Mouse (Mus musculus) liver, embryonic 15.5 days (tissue): ENCODE data around the gene Pgbd1. TPM values are rescaled to one million over a fixed set of nuclear protein-coding genes. Genes with fewer than 3 reads are reported as not detected.
A peak's percentile ranks its signal among the peaks of the same experiment; 100 is the strongest.
"Not testable (repeated sequence)": the region's sequence is repeated elsewhere in the genome, so short reads cannot be mapped to it uniquely, and the experiment has no call there.

ENCODE experiments used
- ATAC-seq: fragments of 200-750 bp; cut with Nextera tagmentation; 2 replicates; pipeline ENCODE4 v1.8.0; 2017; ENCODE audit warnings: moderate number of reproducible peaks, mild to moderate bottlenecking, moderate library complexity; ENCODE audit not compliant: insufficient read depth
- H3K27ac ChIP-seq: fragments of 300-500 bp; sonication (generic); replicated peaks from 2 replicates; pipeline ENCODE4 v1.5.1; 2015; ENCODE audit warnings: mild to moderate bottlenecking, inconsistent platforms
- H3K27me3 ChIP-seq: fragments of 300-500 bp; sonication (generic); 2 replicates; pipeline ENCODE4 v1.6.1; 2015; ENCODE audit warnings: mild to moderate bottlenecking, inconsistent platforms
- H3K36me3 ChIP-seq: fragments of 300-500 bp; sonication (generic); replicated peaks from 2 replicates; pipeline ENCODE4 v1.6.1; 2015; ENCODE audit warnings: moderate library complexity, mild to moderate bottlenecking, inconsistent platforms
- H3K4me1 ChIP-seq: fragments of 300-500 bp; sonication (generic); replicated peaks from 2 replicates; pipeline ENCODE4 v1.6.1; 2015; ENCODE audit warnings: inconsistent platforms
- H3K4me2 ChIP-seq: fragments of 300-500 bp; sonication (generic); 2 replicates; pipeline ENCODE4 v1.6.1; 2015; ENCODE audit warnings: moderate library complexity, mild to moderate bottlenecking, inconsistent platforms
- H3K4me3 ChIP-seq: fragments of 300-500 bp; sonication (generic); replicated peaks from 2 replicates; pipeline ENCODE4 v1.5.1; 2015; ENCODE audit warnings: mild to moderate bottlenecking, inconsistent platforms
- H3K9ac ChIP-seq: fragments of 300-500 bp; sonication (generic); 2 replicates; pipeline ENCODE4 v1.6.1; 2015; ENCODE audit warnings: moderate library complexity, mild to moderate bottlenecking, inconsistent platforms
- H3K9me3 ChIP-seq: fragments of 300-500 bp; sonication (generic); replicated peaks from 2 replicates; pipeline ENCODE4 v1.6.1; 2016; ENCODE audit warnings: inconsistent platforms
- WGBS: fragments of 180-500 bp; shearing (Covaris S2); methylation state at CpG from one replicate; pipeline ENCODE4 v1.1.7; 2015; ENCODE audit warnings: mixed read lengths; ENCODE audit not compliant: insufficient replicate concordance; 5-methylcytosine and 5-hydroxymethylcytosine counted together
- polyA plus RNA-seq: library from polyadenylated mRNA; unstranded; fragments of >200 nt; fragmentation: Nextera tagmentation; extraction: Ambion mirVana; gene quantifications from 2 replicates; pipeline ENCODE4 v1.2.1, GENCODE M21; 2015

Pgbd1 gene
- polyA plus RNA-seq = 1.0 and 1.2 TPM in 2 replicates

DNA sequence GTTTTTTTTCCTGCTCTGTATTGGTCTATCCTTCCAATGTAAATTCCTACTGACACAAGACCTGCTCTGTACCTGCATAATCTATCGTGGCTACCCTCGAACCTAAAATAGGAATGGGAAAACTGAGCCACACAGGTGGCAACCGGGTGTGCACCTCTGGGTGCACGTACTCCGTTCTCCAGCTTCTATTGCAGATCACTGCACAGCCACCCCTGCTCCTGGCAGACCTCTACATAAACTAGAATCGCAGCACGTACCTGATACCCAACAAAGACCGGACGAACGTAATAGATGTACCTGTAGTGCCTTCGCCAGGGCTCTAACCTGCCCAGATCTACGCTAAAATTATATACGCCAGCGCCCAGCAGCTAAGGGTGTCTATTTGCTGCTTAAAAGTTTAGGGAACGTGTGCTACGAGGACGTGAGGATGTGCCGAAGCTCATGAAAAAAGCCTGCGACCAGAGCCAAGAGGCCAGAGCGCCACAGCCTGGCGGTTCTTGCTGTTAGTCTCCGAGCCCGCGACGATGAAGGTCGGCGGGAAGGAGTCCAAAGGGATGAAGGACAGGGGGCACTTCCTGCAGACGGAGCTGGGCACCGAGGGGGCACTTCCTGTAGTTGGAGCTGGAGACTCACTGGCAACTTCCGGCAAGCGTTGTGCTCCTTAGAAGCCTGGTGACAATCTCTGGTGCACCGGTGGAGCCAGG lies at the start of gene Pgbd1:
Gene Pgbd1 (minus strand): TSS at position 556 of the 704 bp plus-strand sequence.
- Histone ChIP-seq H3K36me3 (peaks cover 24% of the 10 kb centered on the region), H3K9me3 (no peaks in the 10 kb centered on the region), H3K4me2 (peak within 1 kb of the TSS; percentile 83), H3K9ac (peak within 1 kb of the TSS; percentile 73), H3K27me3 (no peaks in the 10 kb centered on the region), H3K27ac (peak within 1 kb of the TSS; percentile 82), H3K4me1 (peaks cover 20% of the 10 kb centered on the region), H3K4me3 (peak within 1 kb of the TSS; percentile 70)
- peak; percentile 84 for ATAC-seq
- under 1% methylated on average over 32 of the region's 32 CpGs for WGBS

DNA sequence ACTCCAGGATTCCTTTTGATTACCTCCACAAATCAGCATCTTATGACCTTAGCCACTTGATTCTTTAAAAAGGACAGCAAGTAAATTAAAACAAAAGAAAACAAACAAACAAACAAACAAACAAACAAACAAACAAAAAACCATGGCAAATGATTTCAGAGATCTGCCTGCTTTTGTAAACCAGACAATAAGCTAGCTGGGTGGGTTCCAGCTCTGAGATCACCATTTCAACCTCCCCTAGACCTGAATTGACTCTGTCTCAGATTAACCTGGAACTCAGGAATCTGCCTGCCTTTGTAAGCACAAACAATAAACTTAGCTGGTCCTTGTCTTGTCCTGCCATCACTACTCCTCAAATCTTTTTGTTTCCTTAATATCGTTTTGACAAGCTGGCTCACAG lies 46.0 kb upstream of the Pgbd1 start:
- H3K9ac ChIP-seq = no peak overlapping the region
- H3K27ac ChIP-seq = no peak overlapping the region
- H3K9me3 ChIP-seq = no peaks in the 10 kb centered on the region
- H3K4me2 ChIP-seq = no peak overlapping the region
- H3K4me1 ChIP-seq = no peaks in the 10 kb centered on the region
- H3K27me3 ChIP-seq = no peaks in the 10 kb centered on the region
- H3K4me3 ChIP-seq = no peak overlapping the region
- 64% methylated on average over 1 of the region's 1 CpGs for WGBS
- H3K36me3 ChIP-seq = no peaks in the 10 kb centered on the region
- ATAC-seq = no peak

DNA sequence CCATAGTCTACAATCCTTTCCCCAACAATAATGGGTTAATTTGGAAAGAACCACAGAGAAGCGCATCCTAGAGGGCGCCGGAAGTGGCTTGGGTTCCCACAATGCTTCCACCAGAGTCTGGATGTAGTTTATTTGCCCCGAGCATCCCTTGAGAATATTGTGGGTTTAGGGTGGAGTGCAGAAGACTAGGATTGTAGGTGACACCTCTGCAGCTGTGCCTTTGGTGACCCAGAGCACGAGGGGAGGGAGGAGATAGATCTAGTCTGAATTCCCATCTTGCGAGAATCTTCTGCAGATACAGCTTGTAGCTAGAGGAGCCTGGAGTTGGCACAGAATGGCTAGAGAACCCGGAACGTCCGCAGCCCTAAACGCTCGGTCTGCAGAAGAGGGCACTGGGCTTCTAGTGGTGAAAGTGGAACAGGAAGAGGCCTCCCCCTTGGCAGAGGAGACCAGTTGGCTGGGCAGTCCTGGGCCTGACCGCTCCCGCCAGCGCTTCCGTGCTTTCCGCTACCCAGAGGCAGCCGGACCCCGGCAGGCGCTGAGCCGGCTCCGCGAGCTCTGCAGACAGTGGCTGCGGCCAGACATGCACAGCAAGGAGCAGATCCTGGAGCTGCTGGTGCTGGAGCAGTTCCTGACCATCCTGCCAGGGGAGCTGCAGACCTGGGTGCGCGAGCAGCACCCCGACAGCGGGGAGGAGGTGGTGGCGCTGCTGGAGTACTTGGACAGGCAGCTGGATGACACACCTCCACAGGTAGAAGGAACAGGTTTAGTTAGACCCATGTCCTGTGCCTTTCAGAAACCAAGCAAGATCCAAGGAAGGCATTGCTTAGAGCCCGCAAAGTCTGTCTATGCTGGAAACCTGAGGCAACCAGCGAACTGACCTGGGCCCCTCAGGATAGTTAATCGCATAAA lies 38.2 kb upstream of the Pgbd1 start, which contains the start of the genes Zkscan4 and Gm10065:
Gene Zkscan4 (plus strand): TSS at position 149 of the 912 bp plus-strand sequence.
Gene Gm10065 (minus strand): TSS at position 683 of the 912 bp plus-strand sequence.
- not testable (repeated sequence) for H3K9me3 ChIP-seq, H3K27ac ChIP-seq, H3K4me1 ChIP-seq, H3K36me3 ChIP-seq, H3K9ac ChIP-seq
- Histone ChIP-seq H3K4me3 (peak within 1 kb of the TSS; percentile 52), H3K27me3 (peaks cover 29% of the 10 kb centered on the region), H3K4me2 (peak within 1 kb of the TSS; percentile 67)
- WGBS = 4% methylated on average over 31 of the region's 31 CpGs
- peak; percentile 61 for ATAC-seq

DNA sequence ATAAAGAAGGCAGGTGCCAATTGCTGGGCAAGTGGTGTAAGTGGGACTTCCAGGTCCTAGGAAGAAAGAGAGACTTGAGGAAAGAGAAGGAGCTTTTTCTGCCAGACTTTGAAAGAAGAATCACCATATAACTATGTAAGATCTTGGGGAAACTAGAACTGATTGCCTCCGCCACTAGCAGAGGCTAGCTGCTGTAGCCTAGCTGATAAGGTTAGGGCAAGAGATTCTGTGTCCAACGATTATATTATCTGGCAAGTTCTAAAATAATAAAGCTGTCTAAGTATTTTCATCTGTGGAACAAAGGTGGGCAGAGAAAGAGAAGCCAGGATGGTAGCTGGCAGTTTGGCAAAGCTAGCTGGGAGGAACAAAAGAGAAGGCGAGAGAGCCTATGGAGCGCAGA lies 31.6 kb upstream of the Pgbd1 start:
- Histone ChIP-seq H3K36me3 (no peaks in the 10 kb centered on the region), H3K4me1 (peaks cover 24% of the 10 kb centered on the region), H3K9me3 (no peaks in the 10 kb centered on the region), H3K27me3 (peaks cover 24% of the 10 kb centered on the region), H3K4me2 (no peak overlapping the region), H3K4me3 (no peak overlapping the region), H3K9ac (no peak overlapping the region), H3K27ac (no peak overlapping the region)
- 26% methylated on average over 4 of the region's 4 CpGs for WGBS
- no peak for ATAC-seq

DNA sequence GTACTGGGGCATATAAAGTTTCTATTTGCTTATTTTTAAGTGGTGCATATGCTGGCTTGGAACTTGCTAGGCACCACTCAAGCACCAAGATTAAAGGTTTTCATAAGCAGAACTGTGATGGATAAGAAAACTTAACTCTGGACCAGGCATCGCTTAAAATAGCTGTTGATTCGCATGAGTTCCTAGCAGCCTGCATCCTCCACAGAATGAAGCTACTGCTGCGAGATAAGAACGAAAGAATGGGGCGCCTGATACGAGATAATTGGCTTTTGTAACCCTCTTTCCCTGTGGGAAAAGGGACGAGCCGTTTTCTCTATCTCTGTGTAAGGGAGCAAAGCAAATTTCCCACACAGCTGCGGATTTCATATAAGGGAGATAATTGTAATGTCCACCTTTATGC lies 28.2 kb upstream of the Pgbd1 start:
- Histone ChIP-seq H3K36me3 (no peaks in the 10 kb centered on the region), H3K9me3 (no peaks in the 10 kb centered on the region), H3K4me2 (peak overlapping the region; percentile 93), H3K4me1 (peaks cover 27% of the 10 kb centered on the region), H3K9ac (0 out of 2 replicates have a peak overlapping the region, but pooled peaks have one; percentile 75), H3K27ac (no peak overlapping the region), H3K4me3 (0 out of 2 replicates have a peak overlapping the region, but pooled peaks have one; percentile 69), H3K27me3 (peaks cover 44% of the 10 kb centered on the region)
- no peak for ATAC-seq
- WGBS = 6% methylated on average over 9 of the region's 9 CpGs

DNA sequence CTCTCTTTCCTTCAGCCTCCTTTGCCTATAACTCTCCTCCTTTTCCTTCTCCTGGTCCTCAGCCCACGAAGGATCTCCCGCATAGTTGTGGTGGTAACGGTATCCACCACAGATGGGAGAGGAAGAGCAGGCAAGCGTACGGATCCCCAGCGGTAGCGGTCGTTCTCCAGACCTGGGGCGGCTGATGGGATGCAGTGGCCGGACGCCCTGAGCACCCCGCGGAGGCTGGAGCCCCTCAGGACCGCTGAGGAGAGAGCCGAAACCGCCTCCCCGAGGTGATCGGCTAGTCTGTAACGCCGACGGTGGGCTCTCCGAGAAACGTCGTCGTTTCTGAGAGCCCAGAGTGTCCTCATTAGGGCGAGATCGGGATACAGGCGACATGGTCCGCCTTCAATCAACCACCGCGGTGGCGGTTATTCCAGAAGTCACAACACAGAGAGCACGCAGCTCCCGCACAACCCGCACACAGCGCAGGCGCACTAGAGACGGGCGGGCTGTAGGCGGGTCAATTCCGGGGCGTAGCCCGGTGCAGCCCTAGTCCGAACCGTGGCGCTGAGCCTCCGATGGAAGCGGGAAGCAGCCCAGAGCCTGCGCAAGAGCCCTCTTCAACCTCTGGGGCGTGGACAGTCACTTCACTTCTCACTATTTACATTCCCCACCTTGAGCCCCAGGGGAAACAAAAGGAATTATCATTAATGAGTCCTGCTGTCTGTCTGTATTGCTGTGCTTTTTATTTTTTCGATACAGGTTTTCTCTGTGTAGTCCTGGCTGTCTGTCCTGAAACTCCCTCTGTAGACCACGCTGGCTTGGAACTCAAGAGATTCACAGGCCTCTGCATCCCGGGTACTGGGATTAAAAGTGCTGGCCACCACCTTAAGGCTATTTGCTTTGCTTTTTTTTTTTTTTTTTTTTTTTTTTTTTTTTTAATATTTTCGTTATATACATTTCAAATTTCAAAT lies 27.5 kb upstream of the Pgbd1 start, which contains the start of gene Nkapl:
Gene Nkapl (minus strand): TSS at position 449 of the 959 bp plus-strand sequence.
- no peaks in the 10 kb centered on the region for H3K9me3 ChIP-seq
- H3K4me3 ChIP-seq = peak within 1 kb of the TSS; percentile 69
- H3K9ac ChIP-seq = peak within 1 kb of the TSS; percentile 75
- H3K27me3 ChIP-seq = peaks cover 50% of the 10 kb centered on the region
- H3K4me1 ChIP-seq = peaks cover 27% of the 10 kb centered on the region
- peak within 1 kb of the TSS; percentile 93 for H3K4me2 ChIP-seq
- WGBS = under 1% methylated on average over 54 of the region's 54 CpGs
- peak within 1 kb of the TSS; percentile 45; the same call in 1 of the 2 replicates for H3K27ac ChIP-seq
- peak; percentile 99 for ATAC-seq
- H3K36me3 ChIP-seq = no peaks in the 10 kb centered on the region

DNA sequence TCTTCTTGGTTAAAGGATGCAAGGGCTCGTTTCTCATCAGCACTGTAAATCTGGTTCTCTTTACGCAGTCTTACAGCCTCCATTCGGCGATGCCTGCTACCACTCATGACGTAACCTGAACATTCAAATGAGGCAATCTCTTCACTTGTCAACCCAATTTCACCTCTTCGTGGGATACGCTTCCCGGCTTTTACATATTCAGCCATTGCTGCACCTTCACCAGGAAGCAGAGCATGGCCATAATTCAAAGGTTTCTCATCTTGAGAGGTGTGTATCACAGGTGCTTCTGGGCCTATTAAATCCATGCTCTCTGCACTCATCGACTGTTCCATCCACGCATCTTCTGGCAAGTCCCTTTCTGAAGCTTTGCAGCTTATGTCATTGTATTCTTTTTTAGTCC lies 26.5 kb upstream of the Pgbd1 start:
- Histone ChIP-seq H3K4me3 (no peak overlapping the region), H3K9me3 (no peaks in the 10 kb centered on the region), H3K4me1 (peaks cover 23% of the 10 kb centered on the region), H3K27ac (no peak overlapping the region), H3K36me3 (no peaks in the 10 kb centered on the region), H3K27me3 (peaks cover 50% of the 10 kb centered on the region), H3K4me2 (peak overlapping the region; percentile 93; the same call in 1 of the 2 replicates), H3K9ac (no peak overlapping the region)
- 72% methylated on average over 10 of the region's 10 CpGs for WGBS
- no peak for ATAC-seq

DNA sequence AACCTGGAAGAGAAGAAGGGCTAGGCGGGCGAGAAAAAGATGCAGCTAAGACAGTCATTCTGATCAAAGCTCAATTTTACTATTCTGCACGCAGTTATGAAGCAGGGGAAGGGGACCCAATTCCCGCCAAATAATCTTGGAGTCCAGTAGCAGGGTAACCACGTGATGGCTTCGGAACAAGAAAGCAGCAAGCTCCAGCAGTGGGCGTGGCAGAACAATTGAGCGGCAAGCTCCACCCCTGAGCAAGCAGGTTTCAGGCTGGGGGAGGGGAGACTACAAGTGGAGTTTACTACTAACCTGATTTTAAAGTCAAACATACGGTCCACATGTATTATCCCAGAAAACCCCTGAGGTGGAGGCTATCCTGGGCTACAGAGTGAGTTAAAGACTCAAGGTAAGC lies 21.7 kb upstream of the Pgbd1 start:
- not testable (repeated sequence) for H3K4me2 ChIP-seq, H3K36me3 ChIP-seq, H3K4me3 ChIP-seq, H3K27ac ChIP-seq, ATAC-seq, H3K9ac ChIP-seq, H3K9me3 ChIP-seq, H3K4me1 ChIP-seq
- 44% methylated on average over 9 of the region's 9 CpGs for WGBS
- peaks cover 39% of the 10 kb centered on the region for H3K27me3 ChIP-seq

DNA sequence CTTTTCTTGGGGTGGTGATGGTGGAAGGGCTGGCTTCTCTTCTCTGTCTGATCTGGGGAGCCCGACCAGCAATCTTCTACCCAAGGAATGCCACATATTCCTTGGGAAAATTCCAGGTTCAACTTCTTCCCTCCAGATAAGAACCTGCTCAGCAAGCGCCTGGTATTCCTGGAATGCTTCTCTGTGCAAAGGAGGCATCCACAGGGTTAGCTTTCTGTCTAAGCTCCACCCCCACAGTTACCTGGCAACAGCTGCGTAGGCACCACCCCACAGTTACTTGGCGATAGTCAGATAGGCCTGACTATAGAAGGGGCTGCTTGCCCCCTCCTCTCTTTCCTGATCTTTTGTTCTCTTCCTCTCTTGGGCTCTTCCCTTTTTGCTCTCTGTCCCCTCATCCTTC lies 15.5 kb upstream of the Pgbd1 start:
- H3K27ac ChIP-seq = no peak overlapping the region
- H3K36me3 ChIP-seq = no peaks in the 10 kb centered on the region
- H3K4me2 ChIP-seq = no peak overlapping the region
- 40% methylated on average over 4 of the region's 4 CpGs for WGBS
- H3K9ac ChIP-seq = no peak overlapping the region
- no peak overlapping the region for H3K4me3 ChIP-seq
- H3K27me3 ChIP-seq = peaks cover 23% of the 10 kb centered on the region
- peaks cover 13% of the 10 kb centered on the region for H3K4me1 ChIP-seq
- no peaks in the 10 kb centered on the region for H3K9me3 ChIP-seq
- no peak for ATAC-seq

DNA sequence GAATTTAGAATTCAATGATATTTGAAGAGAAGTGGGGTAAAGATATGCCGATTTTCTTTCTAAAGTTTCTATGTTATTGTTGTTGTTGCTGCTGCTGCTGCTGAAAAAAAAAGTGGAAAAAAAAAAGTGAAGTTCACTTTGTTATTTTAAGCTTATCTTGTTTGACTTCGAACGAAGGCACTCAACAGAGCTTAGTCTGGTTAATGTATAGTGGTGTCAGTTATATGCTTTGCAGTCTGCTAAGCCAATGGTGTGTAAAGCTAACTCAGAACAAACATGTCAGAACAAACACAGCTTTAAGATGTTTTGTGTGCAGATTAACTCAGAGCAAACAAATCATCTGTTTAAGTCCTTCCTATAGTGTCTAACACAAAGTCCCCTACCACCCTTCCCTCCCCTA lies 13.3 kb upstream of the Pgbd1 start:
- Histone ChIP-seq H3K27me3 (peaks cover 17% of the 10 kb centered on the region), H3K27ac (peak overlapping the region; percentile 79; the same call in 1 of the 2 replicates), H3K4me1 (peaks cover 16% of the 10 kb centered on the region), H3K4me3 (no peak overlapping the region; the same call in 1 of the 2 replicates), H3K9ac (no peak overlapping the region), H3K36me3 (no peaks in the 10 kb centered on the region), H3K9me3 (no peaks in the 10 kb centered on the region), H3K4me2 (peak overlapping the region; percentile 69)
- ATAC-seq = peak; percentile 74
- WGBS = 66% methylated on average over 3 of the region's 3 CpGs
